Mouse (Mus musculus): ENCODE measurements around the gene Dab1. TPM values are rescaled to one million over a fixed set of nuclear protein-coding genes. Genes with fewer than 3 reads are reported as not detected.

The Dab1 gene
- total and polyA plus RNA-seq, 3 experiments = not detected

DNA sequence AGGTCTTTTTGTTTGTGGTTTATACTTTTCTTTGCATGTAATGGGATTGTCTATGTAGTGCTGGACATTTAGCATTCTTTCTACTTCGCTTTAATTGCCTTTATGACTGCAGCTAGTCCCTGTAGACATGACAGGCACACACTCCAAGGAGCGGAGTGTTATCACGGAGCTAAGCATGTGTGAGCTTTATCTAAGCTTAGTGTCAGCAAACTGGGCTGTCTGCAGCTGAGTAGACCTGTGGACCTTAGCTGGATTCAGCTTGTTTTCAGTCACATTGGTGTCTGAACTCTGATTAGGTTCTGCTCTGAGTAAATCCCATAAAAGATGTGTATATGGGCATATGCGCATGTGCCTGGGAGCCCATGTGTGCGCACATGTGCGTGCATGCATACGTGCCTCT lies 810.0 kb downstream of the Dab1 start:
- Histone ChIP-seq H3K79me2 (ENCODE audit: control insufficient read depth, insufficient read depth, low read length, poor library complexity) (no peaks in the 10 kb centered on the region; the same call in 1 of the 2 replicates), H3K36me3 (ENCODE audit: control insufficient read depth in 1 of 2, insufficient read depth in 2 of 2, low read length in 2 of 2) (no peaks in the 10 kb centered on the region), H3K4me3 (ENCODE audit: control insufficient read depth in 1 of 2, insufficient read depth in 1 of 2, low read depth in 2 of 2, low read length in 2 of 2) (no peak overlapping the region), H3K9ac (ENCODE audit: control insufficient read depth, low read depth, low read length, poor library complexity, severe bottlenecking) (no peak overlapping the region), H3K27me3 (ENCODE audit: control insufficient read depth in 1 of 2, insufficient read depth in 2 of 2, low read length in 2 of 2) (no peaks in the 10 kb centered on the region), H3K9me3 (replicated peaks; ENCODE audit: insufficient read depth, low read length) (no peaks in the 10 kb centered on the region), H3K4me1 (ENCODE audit: control insufficient read depth in 1 of 2, insufficient read depth in 2 of 2, low read length in 2 of 2) (no peaks in the 10 kb centered on the region), H3K27ac (ENCODE audit: control insufficient read depth, low read depth, low read length) (no peak overlapping the region)
- TF ChIP-seq HCFC1 (IDR thresholded peaks at IDR 0.05; ENCODE audit: low read depth, low read length) = no peak
- no peak for TF ChIP-seq MXI1 (IDR thresholded peaks at IDR 0.05; ENCODE audit: low read depth, low read length)
- no peak for TF ChIP-seq POLR2A (IDR thresholded peaks at IDR 0.05; ENCODE audit: control insufficient read depth in 1 of 2, insufficient read depth in 1 of 2, low read depth in 1 of 2, low read length in 2 of 2, poor library complexity in 1 of 2)
- TF ChIP-seq MYC (IDR thresholded peaks at IDR 0.05; ENCODE audit: low read depth, low read length) = no peak
- TF ChIP-seq KAT2A (conservative IDR thresholded peaks at IDR 0.05; ENCODE audit: low read depth, low read length) = no peak
- no peak for TF ChIP-seq CTCF (IDR thresholded peaks at IDR 0.05 in 2 of 3, conservative IDR thresholded peaks at IDR 0.05 in 1 of 3; ENCODE audit: control insufficient read depth in 1 of 3, insufficient read depth in 1 of 3, low read depth in 2 of 3, low read length in 3 of 3, poor library complexity in 1 of 3, severe bottlenecking in 1 of 3)
- no peak for TF ChIP-seq ETS1 (IDR thresholded peaks at IDR 0.05; ENCODE audit: low read depth, low read length)
- TF ChIP-seq CHD1 (IDR thresholded peaks at IDR 0.05; ENCODE audit: low read depth, low read length) = no peak
- TF ChIP-seq MEF2A (IDR thresholded peaks at IDR 0.05; ENCODE audit: extremely low read depth, insufficient replicate concordance, low read depth, low read length, poor library complexity, severe bottlenecking) = no peak
- no peak for TF ChIP-seq POLR2AphosphoS2 (IDR thresholded peaks at IDR 0.05; ENCODE audit: low read length)
- DNase-seq (ENCODE audit: low read depth, low spot score) = no peak

GRCm38 (mm10) chr4:104431231-104431855 lies 812.2 kb downstream of the Dab1 start:
- Histone ChIP-seq H3K4me1 (ENCODE audit: control insufficient read depth in 1 of 2, insufficient read depth in 2 of 2, low read length in 2 of 2) (no peaks in the 10 kb centered on the region), H3K36me3 (ENCODE audit: control insufficient read depth in 1 of 2, insufficient read depth in 2 of 2, low read length in 2 of 2) (no peaks in the 10 kb centered on the region), H3K9me3 (replicated peaks; ENCODE audit: insufficient read depth, low read length) (no peaks in the 10 kb centered on the region), H3K4me3 (ENCODE audit: control insufficient read depth in 1 of 2, insufficient read depth in 1 of 2, low read depth in 2 of 2, low read length in 2 of 2) (no peak overlapping the region), H3K27me3 (ENCODE audit: control insufficient read depth in 1 of 2, insufficient read depth in 2 of 2, low read length in 2 of 2) (no peaks in the 10 kb centered on the region), H3K9ac (ENCODE audit: control insufficient read depth, low read depth, low read length, poor library complexity, severe bottlenecking) (no peak overlapping the region), H3K27ac (ENCODE audit: control insufficient read depth, low read depth, low read length) (no peak overlapping the region), H3K79me2 (ENCODE audit: control insufficient read depth, insufficient read depth, low read length, poor library complexity) (no peaks in the 10 kb centered on the region; the same call in 1 of the 2 replicates)
- no peak for DNase-seq (ENCODE audit: low read depth, low spot score)
- TF ChIP-seq E2F4 (IDR thresholded peaks at IDR 0.05; ENCODE audit: borderline replicate concordance, low read depth, low read length) = no peak
- no peak for TF ChIP-seq MAZ (IDR thresholded peaks at IDR 0.05; ENCODE audit: low read depth, low read length)
- no peak for TF ChIP-seq KAT2A (conservative IDR thresholded peaks at IDR 0.05; ENCODE audit: low read depth, low read length)
- no peak for TF ChIP-seq JUND (IDR thresholded peaks at IDR 0.05; ENCODE audit: low read depth, low read length)
- no peak for TF ChIP-seq SMC3 (IDR thresholded peaks at IDR 0.05; ENCODE audit: low read depth, low read length)
- no peak for TF ChIP-seq CHD1 (IDR thresholded peaks at IDR 0.05; ENCODE audit: low read depth, low read length)
- no peak for TF ChIP-seq RAD21 (IDR thresholded peaks at IDR 0.05; ENCODE audit: low read depth, low read length)
- TF ChIP-seq ELF1 (IDR thresholded peaks at IDR 0.05; ENCODE audit: low read depth, low read length) = no peak
- no peak for TF ChIP-seq USF1 (IDR thresholded peaks at IDR 0.05; ENCODE audit: low read depth, low read length)
- no peak for TF ChIP-seq ZNF384 (IDR thresholded peaks at IDR 0.05; ENCODE audit: low read depth, low read length)
- no peak for TF ChIP-seq ZMIZ1 (IDR thresholded peaks at IDR 0.05; ENCODE audit: low read depth, low read length)
- TF ChIP-seq EP300 (IDR thresholded peaks at IDR 0.05; ENCODE audit: low read depth in 1 of 2, low read length in 2 of 2) = no peak
- no peak for TF ChIP-seq ETS1 (IDR thresholded peaks at IDR 0.05; ENCODE audit: low read depth, low read length)

Data from MEL (cell line).